Mouse (Mus musculus) fibroblast of lung, adult 2 months (primary cell): Measurements from ENCODE around the gene Lum.
A peak's percentile ranks its signal among the peaks of the same experiment; 100 is the strongest.

ENCODE experiments used
- DNase-seq: peaks from one replicate; pipeline ENCODE4 v3.0.0-alpha.2; 2011; ENCODE audit warnings: low read depth

Lum gene

DNA sequence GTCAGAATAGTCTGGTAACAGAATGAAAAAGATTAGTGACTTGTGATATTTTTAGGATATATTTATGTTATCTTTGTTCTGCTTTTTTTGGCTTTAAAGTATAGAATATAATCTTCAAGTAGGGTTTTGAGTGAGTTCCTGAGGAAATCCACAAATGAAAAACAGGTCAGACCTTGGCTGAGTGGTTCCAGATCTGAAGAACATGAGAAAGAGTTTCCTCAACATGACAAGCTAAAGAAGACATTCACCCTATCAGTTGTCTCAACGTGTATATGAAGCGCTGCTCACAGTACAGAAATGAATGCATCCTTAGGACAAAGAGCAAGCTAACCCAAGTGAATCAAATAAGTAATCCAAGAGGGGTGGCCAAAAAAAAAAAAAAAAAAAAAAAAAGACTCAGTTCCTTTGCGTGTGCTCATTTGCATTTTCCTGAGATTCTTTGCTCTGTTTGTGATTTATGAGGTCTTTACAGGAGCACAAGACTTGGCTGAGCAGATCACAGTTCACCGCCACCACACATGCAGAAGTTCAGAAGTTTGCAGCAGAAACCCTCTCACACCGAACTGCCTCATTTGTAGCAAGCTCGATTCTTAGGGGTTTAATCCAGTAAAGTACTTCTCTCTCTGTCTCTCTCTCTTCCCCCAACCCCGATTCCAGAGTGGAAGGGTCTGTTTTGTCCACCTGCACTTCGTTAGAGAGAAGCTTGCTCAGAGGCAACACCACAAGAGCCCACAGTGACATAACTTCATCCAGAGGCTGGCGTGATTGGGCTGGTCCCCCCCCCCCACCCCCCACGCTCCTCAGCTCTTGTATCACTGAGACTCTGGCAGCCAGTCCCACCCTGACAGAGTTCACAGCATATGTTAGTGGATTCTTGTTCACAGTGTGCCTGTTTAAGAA lies at the start of gene Lum:
Gene Lum, plus strand, starts transcription at position 172 of the 900 bp plus-strand sequence.
- no peak for DNase-seq

DNA sequence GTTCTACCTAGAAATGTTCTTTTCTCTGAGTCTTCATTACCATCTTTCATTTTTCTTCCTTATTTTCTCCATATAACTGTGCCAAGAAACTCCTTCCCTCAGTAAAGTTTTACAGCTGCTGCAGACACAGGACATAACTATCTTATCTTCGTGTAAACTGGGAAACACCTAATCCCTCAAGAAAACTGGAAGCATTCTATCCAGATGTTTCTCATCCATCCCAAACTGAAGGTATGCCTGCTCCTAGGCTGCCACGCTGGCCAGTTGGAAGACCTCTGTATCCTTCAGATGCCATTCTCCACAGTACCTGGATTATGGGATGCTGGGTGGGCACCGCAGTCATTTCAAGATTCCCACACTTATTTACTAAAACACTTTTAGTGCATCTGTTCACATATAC lies 41.6 kb upstream of the Lum start:
- no peak for DNase-seq

GRCm38 (mm10) chr10:97535697-97536096 lies 29.2 kb upstream of the Lum start:
- no peak for DNase-seq

DNA sequence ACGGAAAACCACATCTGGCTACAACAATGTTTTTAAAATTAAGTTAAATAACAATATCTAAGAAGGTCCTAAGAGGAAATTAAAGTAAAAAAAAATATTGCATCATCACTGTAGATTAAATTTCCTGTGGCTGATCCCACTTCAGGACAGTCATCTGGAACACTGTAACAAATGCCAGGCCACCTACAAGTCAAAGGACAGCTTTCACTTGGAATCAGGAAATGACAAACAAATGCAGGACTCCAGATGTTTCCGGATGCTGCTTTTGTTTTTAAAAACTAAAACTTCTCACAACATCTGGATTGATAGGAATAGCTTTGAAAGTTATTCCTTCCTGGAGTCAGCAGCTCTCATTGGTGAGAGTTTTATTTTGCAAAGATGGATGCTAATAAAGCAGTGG lies 28.0 kb upstream of the Lum start:
- DNase-seq, result no peak

DNA sequence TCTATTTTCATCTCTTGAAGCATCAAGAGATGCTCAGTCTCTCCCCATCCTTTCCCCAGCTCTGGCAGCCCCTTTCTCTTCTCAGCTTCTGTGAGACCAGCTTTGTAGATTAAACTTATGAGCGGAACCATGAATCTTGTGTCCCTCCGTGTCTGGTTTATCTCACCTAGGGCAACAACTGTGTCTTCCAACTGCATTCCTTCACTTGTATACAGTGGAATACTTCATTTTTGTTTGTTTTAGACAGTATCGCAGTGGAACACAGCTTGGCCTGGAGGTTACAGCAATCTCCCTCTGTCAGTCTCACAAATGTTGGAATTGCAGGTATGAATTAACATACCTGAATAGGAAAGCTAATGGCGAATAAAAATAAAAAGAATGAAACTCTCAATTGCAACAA lies 26.7 kb upstream of the Lum start:
- DNase-seq, result no peak

- DNase-seq, result no peak
Observed at GRCm38 (mm10) chr10:97547740-97548139, 17.2 kb upstream of the Lum start.

GRCm38 (mm10) chr10:97567489-97568135 lies 2.7 kb downstream of the Lum start:
- no peak for DNase-seq

DNA sequence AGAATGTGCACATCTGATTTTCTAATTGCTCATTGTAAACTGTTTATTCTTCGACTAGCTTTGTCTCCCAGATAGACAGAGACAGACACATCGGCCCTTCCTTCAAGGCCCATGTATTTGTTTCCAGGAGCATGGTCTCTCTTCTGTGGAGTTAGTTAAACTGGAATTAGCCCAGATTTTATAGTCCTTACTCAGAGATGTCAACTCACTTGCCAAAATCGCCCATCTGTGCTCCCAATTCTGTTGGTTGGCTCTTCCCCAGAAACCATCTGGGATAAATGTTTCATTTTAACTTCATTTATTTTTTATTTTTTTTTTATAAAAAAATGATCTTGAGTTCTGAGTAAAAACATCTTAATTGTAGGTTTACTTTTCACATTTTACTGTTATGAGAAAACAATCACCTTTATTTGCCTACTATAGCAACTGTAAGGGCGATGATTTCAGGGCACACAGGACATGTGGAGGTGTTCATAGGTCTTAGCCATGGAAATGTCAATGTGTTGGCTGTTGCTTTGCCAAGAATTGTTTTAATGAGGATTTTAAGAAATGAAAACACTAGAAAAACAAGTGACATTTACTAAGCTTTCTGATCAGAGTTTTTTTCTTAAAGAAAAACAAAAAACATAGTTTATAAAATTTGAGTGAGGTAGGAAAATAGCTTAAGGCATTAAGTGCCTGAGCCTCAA lies 17.8 kb downstream of the Lum start:
- DNase-seq, result no peak

GRCm38 (mm10) chr10:97584176-97584575 lies 19.2 kb downstream of the Lum start:
- DNase-seq, result no peak

- DNase-seq, result peak; percentile 56
Observed at GRCm38 (mm10) chr10:97587159-97587558, 22.2 kb downstream of the Lum start.

- DNase-seq, result peak; percentile 74
Observed at GRCm38 (mm10) chr10:97589574-97589973, 24.6 kb downstream of the Lum start.

GRCm38 (mm10) chr10:97591036-97591435 lies 26.1 kb downstream of the Lum start:
- DNase-seq, result no peak

DNA sequence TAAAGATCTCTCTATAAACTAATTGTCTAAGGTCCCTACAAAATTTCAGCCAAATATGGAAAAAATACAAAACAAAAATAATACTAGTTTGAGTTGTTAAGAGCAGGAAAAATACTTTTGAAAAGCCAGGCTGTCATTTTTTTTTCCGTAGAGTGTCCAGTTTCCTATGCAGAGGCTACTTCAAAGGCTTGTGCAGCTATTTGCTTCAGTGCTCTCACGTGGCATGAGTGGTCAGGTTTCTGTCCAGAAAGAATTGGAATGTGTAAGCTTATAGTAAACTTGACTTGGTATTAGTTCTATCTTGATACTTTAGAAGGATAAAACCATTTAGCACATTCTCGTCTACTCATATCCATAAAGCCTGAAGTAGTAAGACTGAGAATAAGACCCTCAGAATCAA lies 26.8 kb downstream of the Lum start:
- DNase-seq, result no peak

DNA sequence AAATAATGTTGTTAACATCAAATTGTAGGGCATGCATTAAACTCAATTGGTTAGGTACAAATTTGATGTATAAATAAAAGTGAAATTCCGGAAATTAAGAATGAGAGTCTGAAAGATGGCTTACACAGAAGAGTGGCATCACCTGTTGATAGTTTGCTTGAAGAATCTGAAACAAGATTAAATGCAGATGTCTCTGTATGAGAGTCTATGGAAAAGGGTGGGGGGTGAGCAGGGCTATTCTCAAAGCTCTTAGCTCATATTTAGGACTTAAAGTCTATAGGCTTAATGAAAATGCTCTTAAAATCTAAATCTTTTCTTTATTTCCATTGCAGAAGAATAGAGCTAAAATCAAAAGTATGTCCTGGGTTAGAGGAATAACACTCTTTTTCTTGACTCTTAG lies 30.8 kb downstream of the Lum start:
- no peak for DNase-seq

GRCm38 (mm10) chr10:97601744-97602143 lies 36.8 kb downstream of the Lum start:
- no peak for DNase-seq

DNA sequence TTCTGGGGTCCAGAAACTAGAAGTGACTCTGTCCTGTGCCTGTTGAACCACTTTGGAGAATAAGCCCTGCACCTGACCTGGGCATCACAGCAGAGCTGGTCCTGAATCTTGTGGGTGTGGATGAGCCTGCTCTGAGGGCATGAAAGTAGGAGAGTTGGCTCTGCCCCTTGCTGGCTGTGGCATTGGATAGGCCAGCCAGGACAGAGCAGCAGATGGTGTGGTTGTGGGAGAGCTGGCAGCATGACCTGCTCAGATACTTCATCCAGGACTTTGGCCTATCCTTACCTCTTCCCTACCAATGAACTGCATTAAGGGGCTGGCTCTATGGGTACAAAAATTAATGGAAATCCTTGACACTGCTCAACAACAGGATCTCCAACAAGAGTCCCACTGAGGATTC lies 38.3 kb downstream of the Lum start:
- DNase-seq, result no peak

DNA sequence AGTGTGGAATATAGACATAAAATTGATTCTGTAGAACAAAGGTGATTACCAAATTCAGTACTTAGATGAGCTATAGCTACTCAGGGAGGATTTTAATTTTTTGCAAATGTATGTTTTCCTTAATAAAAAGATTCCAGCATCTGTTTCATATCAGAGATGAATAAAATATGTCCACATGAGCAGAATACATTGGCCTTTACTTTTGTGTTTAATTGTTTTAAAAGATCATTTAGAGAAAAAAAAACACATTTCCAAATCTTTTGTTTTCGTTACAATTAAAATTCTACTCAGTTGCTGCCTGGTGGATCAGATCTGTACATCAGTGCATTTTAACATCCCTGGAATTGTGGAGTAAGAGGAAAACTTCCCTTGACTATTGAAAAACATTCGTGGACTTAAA lies 41.7 kb downstream of the Lum start, which contains the start of gene Kera:
Gene Kera, plus strand, starts transcription at position 301 of the 400 bp plus-strand sequence.
- no peak for DNase-seq
